Mouse (Mus musculus) heart, postnatal 0 days (tissue): ENCODE results near the gene Cx3cr1. TPM values are rescaled to one million over a fixed set of nuclear protein-coding genes. Genes with fewer than 3 reads are reported as not detected.

ENCODE experiments used
- ATAC-seq: fragments of 200-750 bp; cut with Nextera tagmentation; 2 replicates; pipeline ENCODE4 v1.8.0; 2017; ENCODE audit warnings: low read depth, moderate number of reproducible peaks, moderate library complexity; ENCODE audit not compliant: insufficient read depth
- DNase-seq: peaks from one replicate; pipeline ENCODE4 v3.0.0-alpha.2; 2016; ENCODE audit warnings: low spot score
- H3K27ac ChIP-seq: fragments of 300-500 bp; sonication (generic); 2 replicates; pipeline ENCODE4 v1.5.1; 2014; ENCODE audit warnings: low read depth, mild to moderate bottlenecking
- H3K27me3 ChIP-seq: fragments of 300-500 bp; sonication (generic); 2 replicates; pipeline ENCODE4 v1.6.1; 2014; ENCODE audit warnings: low read length, mixed read lengths; ENCODE audit not compliant: control insufficient read depth, insufficient read depth
- H3K36me3 ChIP-seq: fragments of 300-500 bp; sonication (generic); replicated peaks from 2 replicates; pipeline ENCODE4 v1.6.1; 2014; ENCODE audit warnings: low read length, mixed read lengths; ENCODE audit not compliant: control insufficient read depth, insufficient read depth
- H3K4me1 ChIP-seq: fragments of 300-500 bp; sonication (generic); 2 replicates; pipeline ENCODE4 v1.6.1; 2014; ENCODE audit warnings: antibody characterized with exemption; ENCODE audit not compliant: control insufficient read depth, insufficient read depth
- H3K4me2 ChIP-seq: fragments of 300-500 bp; sonication (generic); 2 replicates; pipeline ENCODE4 v1.6.1; 2014; ENCODE audit warnings: low read depth, mild to moderate bottlenecking, low read length, moderate library complexity
- H3K4me3 ChIP-seq: fragments of 300-500 bp; sonication (generic); 2 replicates; pipeline ENCODE4 v1.5.1; 2014; ENCODE audit warnings: low read depth, low read length
- H3K9ac ChIP-seq: fragments of 300-500 bp; sonication (generic); replicated peaks from 2 replicates; pipeline ENCODE4 v1.6.1; 2014; ENCODE audit warnings: low read depth, low read length, mixed read lengths
- H3K9me3 ChIP-seq: fragments of 300-500 bp; sonication (generic); replicated peaks from 2 replicates; pipeline ENCODE4 v1.6.1; 2016; ENCODE audit warnings: low read length; ENCODE audit not compliant: control insufficient read depth
- CTCF ChIP-seq: IDR thresholded peaks from 2 replicates; pipeline ENCODE4 v1.5.1; 2016; ENCODE audit warnings: antibody characterized with exemption, control low read depth, low read depth
- EP300 ChIP-seq: IDR thresholded peaks from 2 replicates; pipeline ENCODE4 v1.6.1; 2016; ENCODE audit warnings: antibody characterized with exemption, low read depth
- WGBS: fragments of 180-500 bp; shearing (Covaris S2); extraction: QIAGEN DNeasy Blood & Tissue Kit; methylation state at CpG from one replicate; pipeline ENCODE4 v1.1.7; 2014; 5-methylcytosine and 5-hydroxymethylcytosine counted together
- polyA plus RNA-seq: library from polyadenylated mRNA; unstranded; fragments of >200 nt; fragmentation: Nextera tagmentation; extraction: Ambion mirVana; gene quantifications from 2 replicates; pipeline ENCODE4 v1.2.1, GENCODE M21; 2015
- total RNA-seq: library from RNA; depleted of rRNA; stranded (reverse); fragments of >200 nt; gene quantifications from 2 replicates; pipeline ENCODE4 v1.2.3, GENCODE M21; 2014; ENCODE audit warnings: low replicate concordance; rRNA removed

The Cx3cr1 gene
- 1.5 and 5.2 TPM in 2 replicates for total RNA-seq
- polyA plus RNA-seq, result 4.1 and 4.7 TPM in 2 replicates

GRCm38 (mm10) chr9:120069779-120070178 lies at the start of gene Cx3cr1:
Cx3cr1 (minus strand) TSS chr9:120069879.
- Histone ChIP-seq H3K36me3 (no peaks in the 10 kb centered on the region), H3K9ac (no peak within 1 kb of the TSS), H3K9me3 (no peaks in the 10 kb centered on the region), H3K4me2 (no peak within 1 kb of the TSS), H3K4me3 (no peak within 1 kb of the TSS), H3K27ac (no peak within 1 kb of the TSS), H3K27me3 (no peaks in the 10 kb centered on the region), H3K4me1 (no peaks in the 10 kb centered on the region)
- DNase-seq (no peak), ATAC-seq (no peak)
- TF ChIP-seq CTCF (no peak), EP300 (no peak)
- 78% methylated on average over 11 of the region's 11 CpGs for WGBS

GRCm38 (mm10) chr9:120118212-120118611 lies 48.5 kb upstream of the Cx3cr1 start:
- H3K4me3 ChIP-seq, result no peak overlapping the region
- DNase-seq (no peak), ATAC-seq (no peak)
- H3K36me3 ChIP-seq, result peaks cover 49% of the 10 kb centered on the region
- no peak overlapping the region for H3K9ac ChIP-seq
- no peaks in the 10 kb centered on the region for H3K4me1 ChIP-seq
- no peak overlapping the region for H3K27ac ChIP-seq
- no peaks in the 10 kb centered on the region for H3K9me3 ChIP-seq
- no peaks in the 10 kb centered on the region for H3K27me3 ChIP-seq
- TF ChIP-seq CTCF (no peak), EP300 (no peak)
- 89% methylated on average over 4 of the region's 4 CpGs for WGBS
- H3K4me2 ChIP-seq, result no peak overlapping the region

DNA sequence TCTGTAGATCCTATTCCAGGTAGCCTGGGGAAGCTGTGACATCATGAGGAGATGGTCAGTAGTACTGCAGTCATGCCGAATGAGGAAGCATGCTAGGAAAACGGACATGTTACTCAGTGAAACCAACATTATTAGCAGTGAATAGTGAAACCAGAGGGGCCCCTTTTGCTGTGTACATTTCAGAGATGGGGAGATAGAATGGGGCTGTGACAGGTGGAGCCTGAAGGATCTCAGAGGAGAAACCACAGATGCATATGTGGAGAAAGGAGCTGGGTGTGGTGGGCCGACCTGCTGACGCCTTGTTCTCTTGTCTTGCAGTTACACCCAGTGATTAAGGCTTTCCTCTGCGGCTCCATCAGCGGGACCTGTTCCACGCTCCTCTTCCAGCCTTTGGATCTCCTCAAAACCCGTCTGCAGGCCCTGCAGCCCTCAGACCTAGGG lies 46.5 kb upstream of the Cx3cr1 start:
- H3K36me3 ChIP-seq, result peaks cover 35% of the 10 kb centered on the region
- H3K27me3 ChIP-seq, result no peaks in the 10 kb centered on the region
- DNase-seq (no peak), ATAC-seq (no peak)
- no peaks in the 10 kb centered on the region for H3K9me3 ChIP-seq
- H3K9ac ChIP-seq, result no peak overlapping the region
- no peak overlapping the region for H3K4me3 ChIP-seq
- TF ChIP-seq CTCF, result no peak
- no peak for TF ChIP-seq EP300
- H3K4me2 ChIP-seq, result no peak overlapping the region
- peaks cover 3% of the 10 kb centered on the region for H3K4me1 ChIP-seq
- 78% methylated on average over 8 of the region's 8 CpGs for WGBS
- H3K27ac ChIP-seq, result no peak overlapping the region

- Histone ChIP-seq H3K36me3 (peaks cover 29% of the 10 kb centered on the region), H3K27ac (no peak overlapping the region), H3K9me3 (no peaks in the 10 kb centered on the region), H3K27me3 (no peaks in the 10 kb centered on the region), H3K4me3 (no peak overlapping the region), H3K9ac (no peak overlapping the region), H3K4me1 (peaks cover 8% of the 10 kb centered on the region), H3K4me2 (no peak overlapping the region)
- WGBS, result 56% methylated on average over 5 of the region's 5 CpGs
- no peak for DNase-seq
- no peak for TF ChIP-seq EP300
- TF ChIP-seq CTCF, result no peak
- no peak for ATAC-seq
These were observed 45.9 kb upstream of the Cx3cr1 start for GRCm38 (mm10) chr9:120115580-120115979.

GRCm38 (mm10) chr9:120114789-120115151 lies 45.1 kb upstream of the Cx3cr1 start:
- Histone ChIP-seq H3K9me3 (no peaks in the 10 kb centered on the region), H3K4me2 (no peak overlapping the region), H3K9ac (no peak overlapping the region), H3K27ac (no peak overlapping the region), H3K4me1 (peaks cover 8% of the 10 kb centered on the region), H3K4me3 (no peak overlapping the region), H3K36me3 (peaks cover 23% of the 10 kb centered on the region), H3K27me3 (no peaks in the 10 kb centered on the region)
- no peak for DNase-seq
- WGBS, result 88% methylated on average over 2 of the region's 2 CpGs
- no peak for ATAC-seq
- no peak for TF ChIP-seq EP300
- TF ChIP-seq CTCF, result no peak
